Mouse (Mus musculus) midbrain, postnatal 0 days (tissue): ENCODE data around the gene A630023A22Rik. TPM values are rescaled to one million over a fixed set of nuclear protein-coding genes. Genes with fewer than 3 reads are reported as not detected.

ENCODE experiments used
- ATAC-seq: fragments of 200-750 bp; cut with Nextera tagmentation; 2 replicates; pipeline ENCODE4 v1.8.0; 2017; ENCODE audit warnings: moderate number of reproducible peaks, mild to moderate bottlenecking, moderate TSS enrichment, moderate library complexity; ENCODE audit not compliant: low FRiP score
- DNase-seq: peaks from one replicate; pipeline ENCODE4 v3.0.0-alpha.2; 2015; ENCODE audit warnings: low spot score
- H3K27ac ChIP-seq: fragments of 300-500 bp; sonication (generic); 2 replicates; pipeline ENCODE4 v1.5.1; 2014; ENCODE audit warnings: low read depth, mild to moderate bottlenecking, low read length, mixed read lengths
- H3K27me3 ChIP-seq: fragments of 300-500 bp; sonication (generic); 2 replicates; pipeline ENCODE4 v1.6.1; 2014; ENCODE audit warnings: low read length, control low read depth, mixed read lengths; ENCODE audit not compliant: insufficient read depth
- H3K36me3 ChIP-seq: fragments of 300-500 bp; sonication (generic); 2 replicates; pipeline ENCODE4 v1.6.1; 2014; ENCODE audit warnings: low read length, control low read depth, mixed read lengths; ENCODE audit not compliant: insufficient read depth
- H3K4me1 ChIP-seq: fragments of 300-500 bp; sonication (generic); 2 replicates; pipeline ENCODE4 v1.6.1; 2014; ENCODE audit warnings: mild to moderate bottlenecking, control low read depth, antibody characterized with exemption, low read length, mixed read lengths; ENCODE audit not compliant: insufficient read depth
- H3K4me2 ChIP-seq: fragments of 300-500 bp; sonication (generic); 2 replicates; pipeline ENCODE4 v1.6.1; 2014; ENCODE audit warnings: low read depth, mild to moderate bottlenecking, low read length, mixed read lengths; ENCODE audit not compliant: poor library complexity, severe bottlenecking
- H3K4me3 ChIP-seq: fragments of 300-500 bp; sonication (generic); 2 replicates; pipeline ENCODE4 v1.5.1; 2014; ENCODE audit warnings: low read depth, mild to moderate bottlenecking, low read length, moderate library complexity
- H3K9ac ChIP-seq: fragments of 300-500 bp; sonication (generic); replicated peaks from 2 replicates; pipeline ENCODE4 v1.6.1; 2014; ENCODE audit warnings: mild to moderate bottlenecking, low read length, moderate library complexity, mixed read lengths; ENCODE audit not compliant: poor library complexity, severe bottlenecking
- H3K9me3 ChIP-seq: fragments of 300-500 bp; sonication (generic); 2 replicates; pipeline ENCODE4 v1.6.1; 2016; ENCODE audit warnings: low read length, control low read depth
- CTCF ChIP-seq: IDR thresholded peaks from 2 replicates; pipeline ENCODE4 v1.5.1; 2016; ENCODE audit warnings: antibody characterized with exemption, mild to moderate bottlenecking
- WGBS: fragments of 180-500 bp; shearing (Covaris S2); extraction: QIAGEN DNeasy Blood & Tissue Kit; methylation state at CpG from one replicate; pipeline ENCODE4 v1.1.7; 2014; 5-methylcytosine and 5-hydroxymethylcytosine counted together
- polyA plus RNA-seq: library from polyadenylated mRNA; unstranded; fragments of >200 nt; fragmentation: Nextera tagmentation; extraction: Ambion mirVana; gene quantifications from 2 replicates; pipeline ENCODE4 v1.2.1, GENCODE M21; 2015
- total RNA-seq: library from RNA; depleted of rRNA; stranded (reverse); fragments of >200 nt; gene quantifications from 2 replicates; pipeline ENCODE4 v1.2.3, GENCODE M21; 2014; rRNA removed

Gene A630023A22Rik
- total RNA-seq (not detected in 2 replicates), polyA plus RNA-seq (not detected in 2 replicates)

DNA sequence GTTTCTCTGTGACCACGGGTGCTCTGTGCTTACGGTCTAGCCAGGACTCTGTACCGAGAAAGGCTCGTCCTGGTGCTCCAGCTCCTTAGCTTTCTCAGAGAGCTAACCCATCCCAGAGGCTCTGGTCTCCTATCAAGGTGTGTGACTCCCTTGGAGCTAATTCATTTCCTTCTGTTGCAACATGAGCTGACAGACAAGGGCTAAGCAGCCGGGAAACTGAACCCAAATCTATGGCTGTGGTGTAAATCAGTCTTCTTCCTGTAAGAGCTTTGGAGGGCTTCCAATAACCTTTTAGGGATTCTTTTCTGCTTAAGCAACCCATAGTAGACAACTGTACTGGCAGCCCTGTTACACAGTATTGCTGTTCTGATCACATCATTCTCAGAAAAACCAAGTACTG, at the start of gene A630023A22Rik:
Gene A630023A22Rik (minus strand): TSS at position 154 of the 400 bp plus-strand sequence.
- Histone ChIP-seq H3K4me3 (no peak within 1 kb of the TSS), H3K27me3 (no peaks in the 10 kb centered on the region), H3K9ac (no peak within 1 kb of the TSS), H3K4me2 (no peak within 1 kb of the TSS), H3K36me3 (no peaks in the 10 kb centered on the region), H3K4me1 (no peaks in the 10 kb centered on the region), H3K9me3 (no peaks in the 10 kb centered on the region), H3K27ac (no peak within 1 kb of the TSS)
- 83% methylated on average over 5 of the region's 5 CpGs for WGBS
- TF ChIP-seq CTCF, result no peak
- ATAC-seq (no peak), DNase-seq (no peak)

DNA sequence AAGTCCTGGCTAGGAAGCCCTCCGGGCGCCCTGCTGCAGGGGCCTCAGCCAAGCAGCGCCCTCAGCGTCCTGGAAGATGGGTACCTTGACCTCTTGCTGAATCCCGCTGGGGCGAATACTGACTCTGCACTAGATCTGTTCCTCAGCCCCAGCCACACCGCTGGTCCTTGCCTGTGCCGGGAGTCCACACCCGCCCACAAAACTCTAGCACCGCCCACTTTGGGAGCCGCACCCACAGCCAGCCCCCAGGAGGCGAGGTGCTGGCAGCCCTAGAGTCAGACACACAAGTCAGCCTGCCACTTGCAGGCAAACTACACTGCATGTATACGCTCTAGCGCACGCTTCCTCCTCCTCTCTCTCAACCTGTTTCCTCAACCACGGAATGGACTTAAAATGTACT, 49.8 kb upstream of the A630023A22Rik start, which contains the start of gene Npy4r:
Gene Npy4r (minus strand): TSS at position 148 of the 400 bp plus-strand sequence.
- H3K4me2 ChIP-seq, result peak within 1 kb of the TSS; percentile 24
- ATAC-seq (0 out of 2 replicates have a peak, but pooled peaks have one; percentile 29), DNase-seq (no peak)
- H3K4me1 ChIP-seq, result no peaks in the 10 kb centered on the region
- 32% methylated on average over 16 of the region's 16 CpGs for WGBS
- H3K27me3 ChIP-seq, result no peaks in the 10 kb centered on the region
- H3K9ac ChIP-seq, result peak within 1 kb of the TSS; percentile 24; the same call in 1 of the 2 replicates
- H3K4me3 ChIP-seq, result no peak within 1 kb of the TSS
- H3K36me3 ChIP-seq, result no peaks in the 10 kb centered on the region
- TF ChIP-seq CTCF, result no peak
- no peaks in the 10 kb centered on the region for H3K9me3 ChIP-seq
- H3K27ac ChIP-seq, result no peak within 1 kb of the TSS

DNA sequence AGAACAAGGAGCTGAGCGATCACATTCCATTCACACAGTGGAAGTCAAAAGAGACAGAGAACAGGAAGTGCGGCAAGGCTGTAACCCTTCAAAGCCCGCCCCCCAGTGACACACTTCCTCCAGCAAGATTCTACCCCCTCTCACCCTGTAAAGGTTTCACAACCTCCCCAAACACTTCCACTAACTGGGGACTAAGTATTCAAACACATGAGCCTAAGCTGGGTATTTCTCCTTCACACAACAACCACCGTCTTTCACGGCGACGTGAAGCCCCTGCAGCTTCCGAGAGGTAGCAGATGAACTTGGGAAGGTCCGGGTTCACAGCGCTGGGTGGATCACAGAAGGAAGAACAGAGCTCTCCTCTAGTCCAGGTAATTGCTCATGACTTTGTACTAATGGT, 40.4 kb upstream of the A630023A22Rik start:
- H3K4me1 ChIP-seq, result no peaks in the 10 kb centered on the region
- H3K27ac ChIP-seq, result no peak overlapping the region
- WGBS, result 93% methylated on average over 10 of the region's 10 CpGs
- no peak for DNase-seq
- no peak overlapping the region for H3K4me3 ChIP-seq
- no peak for TF ChIP-seq CTCF
- H3K9me3 ChIP-seq, result no peaks in the 10 kb centered on the region
- no peak overlapping the region for H3K4me2 ChIP-seq
- no peak overlapping the region for H3K9ac ChIP-seq
- H3K27me3 ChIP-seq, result no peaks in the 10 kb centered on the region
- no peak for ATAC-seq
- H3K36me3 ChIP-seq, result no peaks in the 10 kb centered on the region

DNA sequence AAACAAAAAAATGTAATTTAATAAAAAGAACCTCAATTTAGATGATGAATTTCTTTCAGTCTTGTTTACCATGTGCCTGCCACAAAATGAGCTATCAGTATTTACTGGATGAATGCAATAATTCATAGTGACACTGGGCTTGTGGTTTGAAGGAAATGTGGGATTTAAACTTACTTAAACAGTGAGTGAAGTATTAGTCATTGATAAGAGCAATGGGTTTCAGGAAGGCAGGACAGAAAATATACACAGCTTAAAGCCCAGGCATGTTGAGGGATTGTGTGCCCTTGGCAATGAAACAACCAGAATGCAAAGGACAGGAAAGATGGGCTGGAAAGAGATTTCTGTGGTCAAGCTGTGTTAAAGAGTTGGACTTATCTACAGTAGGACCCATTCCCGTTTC, 39.8 kb upstream of the A630023A22Rik start:
- DNase-seq (no peak), ATAC-seq (no peak)
- no peaks in the 10 kb centered on the region for H3K4me1 ChIP-seq
- no peak overlapping the region for H3K27ac ChIP-seq
- no peaks in the 10 kb centered on the region for H3K36me3 ChIP-seq
- no peak overlapping the region for H3K4me3 ChIP-seq
- no peak overlapping the region for H3K4me2 ChIP-seq
- no peaks in the 10 kb centered on the region for H3K27me3 ChIP-seq
- H3K9me3 ChIP-seq, result no peaks in the 10 kb centered on the region
- no peak overlapping the region for H3K9ac ChIP-seq
- 84% methylated on average over 1 of the region's 1 CpGs for WGBS
- TF ChIP-seq CTCF, result no peak

DNA sequence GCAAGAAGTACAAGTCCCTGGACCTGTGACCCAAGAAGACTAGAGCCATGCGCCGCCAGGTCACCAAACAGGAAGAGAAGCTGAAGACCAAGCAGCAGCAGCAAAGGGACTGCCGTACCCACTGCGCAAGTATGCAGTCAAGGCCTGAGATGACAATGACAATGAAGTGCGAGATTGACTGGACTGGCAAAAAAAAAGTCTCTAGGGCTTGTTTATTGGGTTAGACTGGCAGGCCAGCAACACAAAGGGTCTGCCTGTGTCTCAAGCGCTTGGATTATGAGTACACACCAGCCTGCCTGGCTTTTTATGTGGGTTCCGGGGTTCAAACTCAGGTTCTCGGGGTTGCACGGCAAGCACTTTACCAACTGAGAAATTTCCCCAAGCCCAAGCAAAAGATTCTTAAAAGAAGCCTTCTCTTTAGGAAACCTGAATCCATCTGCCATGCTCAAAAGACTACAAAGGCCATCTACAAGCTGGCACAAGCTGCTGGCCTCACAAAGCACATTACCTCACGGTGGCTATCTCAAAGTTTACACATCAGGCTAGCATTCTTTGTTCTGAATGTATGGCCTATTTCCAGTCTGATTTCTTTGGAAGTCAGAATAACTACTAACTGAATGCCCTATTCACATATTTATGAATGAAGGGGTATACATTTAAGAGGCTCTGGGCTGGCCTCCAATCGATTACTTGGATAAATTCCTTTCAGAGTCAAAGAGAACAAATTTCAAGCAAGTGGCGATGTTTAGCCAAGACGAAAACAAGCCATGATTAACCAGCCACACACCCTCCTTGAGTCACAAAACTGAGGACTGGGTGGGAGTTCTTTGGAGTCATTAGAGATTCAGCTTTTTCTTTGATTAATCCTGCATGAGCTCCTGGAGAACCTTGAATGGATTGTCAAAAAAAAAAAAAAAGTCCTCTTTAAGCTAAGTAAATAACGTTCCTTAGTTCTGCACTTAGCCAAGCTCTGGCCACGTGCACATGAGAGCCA, 37.4 kb upstream of the A630023A22Rik start:
- H3K4me1 ChIP-seq, result no peaks in the 10 kb centered on the region
- ATAC-seq (no peak), DNase-seq (no peak)
- no peak for TF ChIP-seq CTCF
- no peak overlapping the region for H3K4me2 ChIP-seq
- no peak overlapping the region for H3K4me3 ChIP-seq
- H3K27ac ChIP-seq, result no peak overlapping the region
- H3K27me3 ChIP-seq, result no peaks in the 10 kb centered on the region
- 71% methylated on average over 15 of the region's 15 CpGs for WGBS
- no peaks in the 10 kb centered on the region for H3K36me3 ChIP-seq
- no peak overlapping the region for H3K9ac ChIP-seq
- no peaks in the 10 kb centered on the region for H3K9me3 ChIP-seq

DNA sequence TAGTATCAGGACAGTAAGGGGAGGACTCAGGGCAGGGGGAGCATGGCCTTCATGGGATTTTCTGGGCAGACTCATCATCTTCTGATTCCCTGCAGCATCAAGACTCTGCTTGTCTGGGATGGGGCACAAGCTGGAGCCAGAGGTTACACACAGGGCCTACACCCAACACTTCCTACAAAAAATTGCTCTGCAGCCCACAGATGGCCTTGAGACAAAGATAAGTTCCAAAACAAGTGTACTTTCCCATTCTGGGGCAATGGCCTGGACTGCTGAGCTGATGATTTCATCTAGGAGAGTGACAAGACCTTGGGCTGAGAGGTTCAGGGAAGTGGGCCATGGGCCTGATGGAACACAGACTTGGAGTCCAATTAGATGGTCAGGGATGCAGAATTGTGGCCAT, 32.8 kb upstream of the A630023A22Rik start:
- no peak for TF ChIP-seq CTCF
- H3K36me3 ChIP-seq, result no peaks in the 10 kb centered on the region
- no peak overlapping the region for H3K27ac ChIP-seq
- ATAC-seq (no peak), DNase-seq (no peak)
- H3K9ac ChIP-seq, result no peak overlapping the region
- no peak overlapping the region for H3K4me3 ChIP-seq
- H3K4me1 ChIP-seq, result no peaks in the 10 kb centered on the region
- H3K4me2 ChIP-seq, result no peak overlapping the region
- H3K27me3 ChIP-seq, result no peaks in the 10 kb centered on the region
- H3K9me3 ChIP-seq, result no peaks in the 10 kb centered on the region
